Mouse (Mus musculus) intestine, postnatal 0 days (tissue): ENCODE results near the gene Naa40. TPM values are rescaled to one million over a fixed set of nuclear protein-coding genes. Genes with fewer than 3 reads are reported as not detected.

Experiments
- ATAC-seq: fragments of 200-750 bp; cut with Nextera tagmentation; 2 replicates; pipeline ENCODE4 v1.8.0; 2017; ENCODE audit warnings: mild to moderate bottlenecking, moderate TSS enrichment, moderate library complexity
- H3K27ac ChIP-seq: fragments of 300-500 bp; sonication (generic); 2 replicates; pipeline ENCODE4 v1.5.1; 2014; ENCODE audit warnings: mild to moderate bottlenecking, low read depth, low read length, moderate library complexity
- H3K27me3 ChIP-seq: fragments of 300-500 bp; sonication (generic); replicated peaks from 2 replicates; pipeline ENCODE4 v1.6.1; 2014; ENCODE audit warnings: low read length, mixed read lengths; ENCODE audit not compliant: control insufficient read depth, insufficient read depth
- H3K36me3 ChIP-seq: fragments of 300-500 bp; sonication (generic); 2 replicates; pipeline ENCODE4 v1.6.1; 2014; ENCODE audit warnings: mild to moderate bottlenecking, moderate library complexity; ENCODE audit not compliant: control insufficient read depth, insufficient read depth
- H3K4me1 ChIP-seq: fragments of 300-500 bp; sonication (generic); replicated peaks from 2 replicates; pipeline ENCODE4 v1.6.1; 2014; ENCODE audit warnings: antibody characterized with exemption, low read length, mixed read lengths; ENCODE audit not compliant: control insufficient read depth, insufficient read depth
- H3K4me2 ChIP-seq: fragments of 300-500 bp; sonication (generic); replicated peaks from 2 replicates; pipeline ENCODE4 v1.6.1; 2014; ENCODE audit warnings: low read depth, mild to moderate bottlenecking, moderate library complexity
- H3K4me3 ChIP-seq: fragments of 300-500 bp; sonication (generic); 2 replicates; pipeline ENCODE4 v1.5.1; 2014; ENCODE audit warnings: low read depth, low read length
- H3K9ac ChIP-seq: fragments of 300-500 bp; sonication (generic); 2 replicates; pipeline ENCODE4 v1.6.1; 2014; ENCODE audit warnings: mild to moderate bottlenecking, low read depth, low read length
- H3K9me3 ChIP-seq: fragments of 300-500 bp; sonication (generic); 2 replicates; pipeline ENCODE4 v1.6.1; 2016; ENCODE audit warnings: mixed run types; ENCODE audit not compliant: control insufficient read depth
- CTCF ChIP-seq: sonication (generic); IDR thresholded peaks from 2 replicates; pipeline ENCODE4 v1.5.1; 2016; ENCODE audit warnings: low read depth, mild to moderate bottlenecking, control low read depth, antibody characterized with exemption, moderate library complexity
- WGBS: fragments of 180-500 bp; shearing (Covaris S2); extraction: QIAGEN DNeasy Blood & Tissue Kit; methylation state at CpG from one replicate; pipeline ENCODE4 v1.1.7; 2014; 5-methylcytosine and 5-hydroxymethylcytosine counted together
- polyA plus RNA-seq: library from polyadenylated mRNA; unstranded; fragments of >200 nt; fragmentation: Nextera tagmentation; extraction: Ambion mirVana; gene quantifications from 2 replicates; pipeline ENCODE4 v1.2.1, GENCODE M21; 2015

The Naa40 gene
- polyA plus RNA-seq: 18.6 and 19.7 TPM in 2 replicates

DNA sequence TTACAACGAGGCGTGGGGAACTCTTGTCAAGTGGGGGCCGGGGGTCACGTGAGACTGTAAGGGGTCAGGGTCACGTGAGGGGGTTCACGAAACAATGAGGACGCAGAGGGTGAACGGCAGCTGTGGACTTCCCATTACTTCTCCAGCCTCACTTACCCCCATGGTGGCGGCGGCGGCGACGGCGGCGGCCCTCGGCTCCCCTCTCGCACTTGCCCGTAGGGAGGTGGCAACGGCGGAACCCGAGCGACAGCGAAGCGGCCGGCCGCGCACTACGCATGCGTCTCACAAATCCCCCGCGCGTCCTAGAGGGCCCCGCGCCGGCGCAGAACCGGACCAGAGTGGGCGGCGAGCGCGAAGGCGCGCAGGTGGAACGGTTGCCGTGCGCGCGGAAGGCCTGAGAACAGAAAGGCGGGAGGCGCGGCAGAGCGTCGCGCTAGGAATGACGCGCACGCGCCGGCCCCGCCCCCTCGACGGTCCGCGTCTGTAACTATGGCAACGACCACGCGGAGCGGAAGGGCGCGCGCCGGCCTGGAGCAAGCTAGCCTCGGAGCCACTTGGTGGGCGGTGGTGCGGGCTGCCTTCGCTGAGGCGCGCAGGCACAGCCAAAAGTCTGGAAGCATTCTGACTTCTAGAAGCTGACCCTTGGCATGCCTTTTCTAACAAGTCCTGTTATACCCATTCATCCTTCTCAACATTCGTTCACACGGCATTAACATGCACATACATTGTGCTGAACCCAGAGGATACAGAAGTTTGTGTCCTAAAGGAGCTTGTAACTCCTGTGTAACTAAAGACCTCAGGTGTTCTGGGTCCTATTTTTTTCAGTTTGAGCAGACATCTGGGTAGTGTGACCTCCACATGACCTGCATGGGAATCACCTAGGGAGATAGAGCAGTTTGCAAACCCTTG is at the start of gene Naa40:
TSS of gene Naa40 (minus strand) at position 402 of the 909 bp plus-strand sequence.
- ATAC-seq: peak; percentile 97
- peak within 1 kb of the TSS; percentile 79 for H3K9ac ChIP-seq
- 1% methylated on average over 78 of the region's 80 CpGs for WGBS
- peak within 1 kb of the TSS; percentile 99 for H3K4me2 ChIP-seq
- H3K4me3 ChIP-seq: peak within 1 kb of the TSS; percentile 85
- TF ChIP-seq CTCF: no peak
- no peaks in the 10 kb centered on the region for H3K9me3 ChIP-seq
- H3K27ac ChIP-seq: peak within 1 kb of the TSS; percentile 77
- no peaks in the 10 kb centered on the region for H3K27me3 ChIP-seq
- H3K36me3 ChIP-seq: peaks cover 13% of the 10 kb centered on the region
- no peaks in the 10 kb centered on the region for H3K4me1 ChIP-seq

DNA sequence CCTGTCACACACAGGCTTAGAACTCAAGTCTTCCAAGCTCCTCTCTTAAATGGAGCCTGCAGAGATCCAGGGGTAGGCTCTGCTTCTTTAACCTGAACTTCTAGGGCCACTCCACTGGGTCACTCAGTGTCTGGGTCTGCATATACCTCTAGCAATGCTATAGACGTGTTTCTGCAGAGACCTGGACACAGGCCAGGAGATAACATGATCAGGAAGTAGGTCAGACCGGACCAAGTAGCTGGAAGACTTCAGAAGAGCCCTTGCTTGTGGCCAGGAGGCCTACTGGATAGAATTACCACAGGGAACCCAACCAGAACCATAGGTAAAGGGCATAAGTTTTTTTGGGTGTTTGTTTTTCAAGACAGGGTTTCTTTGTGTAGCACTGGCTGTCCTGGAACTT is 48.8 kb upstream of the Naa40 start:
- Histone ChIP-seq H3K9ac (no peak overlapping the region), H3K36me3 (peaks cover 38% of the 10 kb centered on the region), H3K9me3 (no peaks in the 10 kb centered on the region), H3K27me3 (no peaks in the 10 kb centered on the region), H3K4me1 (peaks cover 5% of the 10 kb centered on the region; the same call in 1 of the 2 replicates), H3K4me2 (no peak overlapping the region), H3K27ac (no peak overlapping the region), H3K4me3 (no peak overlapping the region)
- no peak for TF ChIP-seq CTCF
- ATAC-seq: no peak
- 11% methylated on average over 2 of the region's 2 CpGs for WGBS

DNA sequence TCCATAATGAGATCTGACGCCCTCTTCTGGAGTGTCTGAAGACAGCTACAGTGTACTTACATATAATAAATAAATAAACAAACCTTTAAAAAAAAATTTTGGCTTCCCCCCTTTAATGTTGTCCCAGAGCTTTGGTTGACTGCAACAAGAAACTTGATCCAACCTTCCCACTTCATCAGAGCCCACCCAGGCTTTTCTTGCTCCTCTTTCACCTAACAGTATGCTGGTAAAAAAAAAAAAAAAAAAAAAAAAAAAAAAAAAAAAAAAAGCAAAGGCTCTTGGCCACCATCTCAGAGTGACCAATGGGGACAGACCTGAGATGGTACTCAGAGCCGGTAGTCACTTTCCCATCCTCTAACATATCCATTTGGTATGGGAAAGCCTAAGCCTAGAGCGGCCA is 47.3 kb upstream of the Naa40 start:
- Histone ChIP-seq H3K27ac (no peak overlapping the region), H3K4me1 (peaks cover 5% of the 10 kb centered on the region; the same call in 1 of the 2 replicates), H3K9me3 (no peaks in the 10 kb centered on the region), H3K9ac (no peak overlapping the region), H3K4me2 (no peak overlapping the region), H3K27me3 (no peaks in the 10 kb centered on the region), H3K4me3 (no peak overlapping the region), H3K36me3 (peaks cover 53% of the 10 kb centered on the region)
- no peak for TF ChIP-seq CTCF
- ATAC-seq: no peak
- WGBS: 75% methylated on average over 3 of the region's 3 CpGs

DNA sequence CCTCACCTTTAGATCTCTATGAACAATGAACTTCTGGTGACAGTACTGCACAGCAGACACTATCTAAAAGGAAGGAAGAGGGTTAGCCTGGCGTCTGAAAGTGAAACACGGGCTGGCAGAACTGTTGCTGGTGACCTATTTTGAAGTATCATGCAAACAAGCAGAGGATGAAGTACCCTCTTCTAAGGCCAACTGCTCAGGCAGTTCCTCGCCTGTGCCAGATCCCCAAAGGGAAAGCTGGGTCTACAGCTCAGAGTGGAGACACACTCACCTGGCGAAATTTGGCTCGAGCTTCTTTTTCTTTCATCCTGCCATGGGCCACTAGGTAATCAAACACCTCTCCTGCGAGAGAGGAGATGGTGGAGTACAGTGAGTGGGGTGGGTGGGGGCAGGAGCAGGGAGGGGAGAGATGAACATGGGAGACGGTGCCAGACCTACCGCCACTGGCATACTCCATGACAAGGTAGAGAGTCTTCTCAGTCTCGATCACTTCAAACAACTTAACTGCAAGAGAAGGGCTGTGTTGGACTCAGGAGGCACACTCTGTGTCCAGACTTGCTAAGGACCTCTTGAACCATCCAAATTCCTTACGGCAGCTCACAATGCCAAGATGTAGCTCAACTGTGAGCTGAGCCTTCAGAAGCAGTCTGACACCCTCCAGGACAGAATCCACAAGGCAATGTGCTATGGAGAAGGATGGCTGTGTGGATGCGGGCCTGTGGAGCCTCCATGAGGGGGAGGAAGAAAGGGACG is 45.8 kb upstream of the Naa40 start:
- no peaks in the 10 kb centered on the region for H3K4me1 ChIP-seq
- no peaks in the 10 kb centered on the region for H3K9me3 ChIP-seq
- H3K27me3 ChIP-seq: no peaks in the 10 kb centered on the region
- 87% methylated on average over 12 of the region's 12 CpGs for WGBS
- ATAC-seq: no peak
- no peak overlapping the region for H3K4me2 ChIP-seq
- H3K36me3 ChIP-seq: peaks cover 69% of the 10 kb centered on the region
- H3K27ac ChIP-seq: no peak overlapping the region
- no peak for TF ChIP-seq CTCF
- H3K4me3 ChIP-seq: no peak overlapping the region
- no peak overlapping the region for H3K9ac ChIP-seq

DNA sequence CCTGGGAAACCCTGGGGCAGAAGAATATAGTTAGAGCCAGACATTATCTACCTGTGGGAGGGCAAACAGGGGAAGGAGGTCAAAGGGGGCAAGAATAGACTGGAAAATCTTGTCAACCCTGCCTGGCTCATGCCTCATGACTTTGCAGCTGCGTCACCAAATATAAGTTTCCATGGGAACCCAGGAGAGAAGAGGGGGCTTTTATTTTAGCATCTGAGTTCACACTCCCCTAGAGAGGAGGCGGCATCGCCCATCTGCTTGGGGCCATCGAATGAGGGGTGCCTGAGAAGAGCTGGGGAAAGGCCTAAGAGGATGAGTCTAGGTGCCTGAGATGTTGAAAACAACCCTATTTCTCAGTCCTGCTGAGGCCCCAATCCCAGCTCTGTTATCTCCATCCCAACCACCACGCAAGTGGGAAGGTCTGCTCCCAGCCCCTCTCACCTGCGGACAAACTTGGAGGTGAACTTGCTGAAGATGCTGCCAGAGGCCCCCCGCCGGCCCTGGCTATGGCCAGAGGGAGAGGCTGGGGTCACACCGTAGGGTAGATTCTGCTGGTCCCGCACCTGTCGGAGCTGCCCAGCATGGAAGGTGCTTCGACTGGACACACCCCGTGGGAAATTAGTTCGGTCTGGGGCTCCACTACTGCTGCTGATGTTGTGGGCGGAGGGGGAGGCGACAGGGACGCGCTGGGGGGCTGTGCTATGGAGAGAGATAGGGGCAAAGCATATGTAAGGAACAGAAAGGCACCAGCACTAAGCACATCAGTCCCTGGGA is 39.8 kb upstream of the Naa40 start:
- Histone ChIP-seq H3K36me3 (peaks cover 95% of the 10 kb centered on the region), H3K4me2 (no peak overlapping the region), H3K27me3 (no peaks in the 10 kb centered on the region), H3K9ac (no peak overlapping the region), H3K4me1 (no peaks in the 10 kb centered on the region), H3K4me3 (no peak overlapping the region), H3K27ac (no peak overlapping the region), H3K9me3 (no peaks in the 10 kb centered on the region)
- 83% methylated on average over 18 of the region's 18 CpGs for WGBS
- ATAC-seq: no peak
- no peak for TF ChIP-seq CTCF

DNA sequence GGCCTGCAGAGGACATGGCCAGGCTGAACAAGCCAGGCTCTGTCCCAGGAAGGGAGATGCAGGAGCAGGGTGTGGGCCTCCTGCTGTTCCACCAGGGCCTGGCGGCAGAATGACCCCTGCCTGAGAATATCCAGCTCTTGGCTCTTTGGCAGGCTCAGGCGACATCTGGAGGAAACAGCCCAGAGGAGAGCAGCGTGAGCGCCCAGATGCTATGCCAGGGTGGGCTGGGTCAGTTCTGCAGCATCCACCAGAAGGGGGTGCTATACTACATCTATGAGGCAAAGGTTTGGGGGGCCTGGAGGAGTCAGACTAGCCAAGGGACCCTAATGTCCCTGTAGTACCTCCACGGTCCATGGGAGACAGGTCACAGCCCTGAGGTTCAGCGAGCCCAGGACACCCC is 38.1 kb upstream of the Naa40 start:
- H3K9ac ChIP-seq: no peak overlapping the region
- no peak overlapping the region for H3K4me3 ChIP-seq
- H3K27me3 ChIP-seq: no peaks in the 10 kb centered on the region
- WGBS: 47% methylated on average over 6 of the region's 6 CpGs
- TF ChIP-seq CTCF: peak; percentile 77
- no peaks in the 10 kb centered on the region for H3K9me3 ChIP-seq
- no peak for ATAC-seq
- H3K36me3 ChIP-seq: peaks cover 85% of the 10 kb centered on the region
- no peaks in the 10 kb centered on the region for H3K4me1 ChIP-seq
- no peak overlapping the region for H3K27ac ChIP-seq
- H3K4me2 ChIP-seq: no peak overlapping the region
